Mouse (Mus musculus): Measurements from ENCODE around the gene Ablim2.

DNA sequence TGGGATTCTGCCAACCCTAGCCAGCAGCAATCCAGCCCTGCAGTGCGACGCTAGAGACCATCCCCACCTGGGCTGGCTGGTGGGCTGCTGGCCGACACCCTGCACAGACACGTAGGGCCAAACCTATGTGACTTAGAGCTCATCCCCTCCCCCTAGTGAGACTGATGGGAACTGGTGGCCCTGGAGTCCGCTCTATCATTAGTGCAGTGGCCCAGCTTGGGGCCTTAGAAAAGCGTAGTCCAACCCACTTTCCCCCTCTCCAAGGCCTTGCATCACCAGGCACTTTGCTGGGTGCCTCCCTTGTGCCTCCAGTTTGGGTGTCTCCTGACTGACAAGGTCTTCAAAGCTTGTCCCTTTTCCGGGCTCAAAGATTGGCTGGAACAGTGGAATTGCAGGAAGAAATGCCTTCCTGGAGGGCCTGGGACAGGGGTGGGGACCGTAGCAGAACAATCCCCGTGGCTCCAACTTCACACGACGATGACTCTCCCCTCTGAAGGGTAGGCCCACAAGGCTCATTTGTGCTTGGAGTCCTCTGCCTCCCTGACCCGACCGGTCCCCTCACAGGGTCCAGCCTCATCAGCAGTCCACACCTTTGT is 16.4 kb upstream of the Ablim2 start:
- TF ChIP-seq POLR2A (IDR thresholded peaks at IDR 0.05; ENCODE audit: borderline replicate concordance, extremely low read depth, insufficient read depth, insufficient read length, poor library complexity, severe bottlenecking) = no peak
- no peak for TF ChIP-seq CTCF (IDR thresholded peaks at IDR 0.05; ENCODE audit: borderline replicate concordance, extremely low read depth, insufficient read depth, insufficient read length)

All from brain, embryonic 14.5 days (tissue).